Mouse (Mus musculus) liver, postnatal 0 days (tissue): ENCODE data around the gene Pcp4l1.

ENCODE experiments used
- CTCF ChIP-seq: sonication (generic); IDR thresholded peaks from 2 replicates; pipeline ENCODE4 v1.5.1; 2016; ENCODE audit warnings: antibody characterized with exemption, low read depth
- EP300 ChIP-seq: IDR thresholded peaks from 2 replicates; pipeline ENCODE4 v1.6.1; 2016; ENCODE audit warnings: antibody characterized with exemption, low read depth, mild to moderate bottlenecking

- no peak for TF ChIP-seq EP300
- peak; percentile 23 for TF ChIP-seq CTCF
Measured at GRCm38 (mm10) chr1:171129251-171129650, 66.8 kb downstream of the Pcp4l1 start.
